Mouse (Mus musculus): ENCODE measurements around the gene Selenoo. TPM values are rescaled to one million over a fixed set of nuclear protein-coding genes. Genes with fewer than 3 reads are reported as not detected.

The Selenoo gene
- polyA plus RNA-seq, 1 experiment from 2014 or later = 8.4 TPM

GRCm38 (mm10) chr15:89097450-89097849, 8.6 kb downstream of the Selenoo start:
- no peak overlapping the region for H3K27ac ChIP-seq
- H3K79me2 ChIP-seq (ENCODE audit: inconsistent target) = no peaks in the 10 kb centered on the region
- peaks cover 93% of the 10 kb centered on the region for H3K36me3 ChIP-seq (ENCODE audit: inconsistent target)
- no peak overlapping the region for H3K4me3 ChIP-seq (ENCODE audit: inconsistent target)
- 98% methylated on average over 5 of the region's 5 CpGs for WGBS (ENCODE audit: missing documents)

GRCm38 (mm10) chr15:89098616-89099015, 9.7 kb downstream of the Selenoo start:
- WGBS (ENCODE audit: missing documents) = 93% methylated on average over 7 of the region's 7 CpGs
- Histone ChIP-seq H3K79me2 (ENCODE audit: inconsistent target) (no peaks in the 10 kb centered on the region), H3K27ac (no peak overlapping the region), H3K36me3 (ENCODE audit: inconsistent target) (peaks cover 88% of the 10 kb centered on the region), H3K4me3 (ENCODE audit: inconsistent target) (no peak overlapping the region)

- 95% methylated on average over 11 of the region's 12 CpGs for WGBS (ENCODE audit: missing documents)
- Histone ChIP-seq H3K36me3 (ENCODE audit: inconsistent target) (peaks cover 86% of the 10 kb centered on the region), H3K4me3 (ENCODE audit: inconsistent target) (no peak overlapping the region), H3K27ac (no peak overlapping the region), H3K79me2 (ENCODE audit: inconsistent target) (no peaks in the 10 kb centered on the region)
Observed at GRCm38 (mm10) chr15:89100823-89101222, 11.9 kb downstream of the Selenoo start.

- Histone ChIP-seq H3K36me3 (ENCODE audit: inconsistent target) (peaks cover 87% of the 10 kb centered on the region), H3K4me3 (ENCODE audit: inconsistent target) (no peak overlapping the region), H3K79me2 (ENCODE audit: inconsistent target) (no peaks in the 10 kb centered on the region), H3K27ac (no peak overlapping the region)
- WGBS (ENCODE audit: missing documents) = 86% methylated on average over 5 of the region's 5 CpGs
Observed at GRCm38 (mm10) chr15:89102646-89103045, 13.8 kb downstream of the Selenoo start.

- Histone ChIP-seq H3K4me3 (ENCODE audit: inconsistent target) (no peak overlapping the region), H3K36me3 (ENCODE audit: inconsistent target) (peaks cover 87% of the 10 kb centered on the region), H3K27ac (no peak overlapping the region), H3K79me2 (ENCODE audit: inconsistent target) (no peaks in the 10 kb centered on the region)
- WGBS (ENCODE audit: missing documents) = 96% methylated on average over 10 of the region's 10 CpGs
Observed at GRCm38 (mm10) chr15:89103921-89104320, 15.0 kb downstream of the Selenoo start.

GRCm38 (mm10) chr15:89104425-89104824, 15.5 kb downstream of the Selenoo start:
- no peak overlapping the region for H3K4me3 ChIP-seq (ENCODE audit: inconsistent target)
- no peak overlapping the region for H3K27ac ChIP-seq
- no peaks in the 10 kb centered on the region for H3K79me2 ChIP-seq (ENCODE audit: inconsistent target)
- peaks cover 86% of the 10 kb centered on the region for H3K36me3 ChIP-seq (ENCODE audit: inconsistent target)
- 100% methylated on average over 6 of the region's 8 CpGs for WGBS (ENCODE audit: missing documents)

GRCm38 (mm10) chr15:89106073-89106472, 17.2 kb downstream of the Selenoo start:
- 95% methylated on average over 13 of the region's 13 CpGs for WGBS (ENCODE audit: missing documents)
- no peak overlapping the region for H3K27ac ChIP-seq
- H3K4me3 ChIP-seq (ENCODE audit: inconsistent target) = no peak overlapping the region
- H3K79me2 ChIP-seq (ENCODE audit: inconsistent target) = no peaks in the 10 kb centered on the region
- peaks cover 86% of the 10 kb centered on the region for H3K36me3 ChIP-seq (ENCODE audit: inconsistent target)

GRCm38 (mm10) chr15:89106976-89107375, 18.1 kb downstream of the Selenoo start:
- Histone ChIP-seq H3K4me3 (ENCODE audit: inconsistent target) (no peak overlapping the region), H3K36me3 (ENCODE audit: inconsistent target) (peaks cover 86% of the 10 kb centered on the region), H3K27ac (no peak overlapping the region), H3K79me2 (ENCODE audit: inconsistent target) (no peaks in the 10 kb centered on the region)
- WGBS (ENCODE audit: missing documents) = 100% methylated on average over 1 of the region's 1 CpGs

GRCm38 (mm10) chr15:89110147-89110546, 21.3 kb downstream of the Selenoo start:
- Histone ChIP-seq H3K4me3 (ENCODE audit: inconsistent target) (no peak overlapping the region), H3K36me3 (ENCODE audit: inconsistent target) (peaks cover 81% of the 10 kb centered on the region), H3K27ac (no peak overlapping the region), H3K79me2 (ENCODE audit: inconsistent target) (no peaks in the 10 kb centered on the region)
- 95% methylated on average over 9 of the region's 9 CpGs for WGBS (ENCODE audit: missing documents)

GRCm38 (mm10) chr15:89118007-89118406, 29.1 kb downstream of the Selenoo start:
- Histone ChIP-seq H3K27ac (no peak overlapping the region), H3K36me3 (ENCODE audit: inconsistent target) (peaks cover 25% of the 10 kb centered on the region; the same call in 1 of the 2 replicates), H3K4me3 (ENCODE audit: inconsistent target) (no peak overlapping the region), H3K79me2 (ENCODE audit: inconsistent target) (peaks cover 42% of the 10 kb centered on the region)

GRCm38 (mm10) chr15:89122649-89123366, 33.9 kb downstream of the Selenoo start, which contains the start of gene Tubgcp6:
Tubgcp6 (minus strand) TSS chr15:89123112.
- H3K27ac ChIP-seq = peak within 1 kb of the TSS; percentile 21; the same call in 1 of the 2 replicates
- H3K79me2 ChIP-seq (ENCODE audit: inconsistent target) = peaks cover 37% of the 10 kb centered on the region
- H3K4me3 ChIP-seq (ENCODE audit: inconsistent target) = peak within 1 kb of the TSS; percentile 89
- H3K36me3 ChIP-seq (ENCODE audit: inconsistent target) = 0 out of 2 replicates have a peak, but pooled peaks cover 3% of the 10 kb centered on the region
- 1% methylated on average over 47 of the region's 47 CpGs for WGBS (ENCODE audit: missing documents)

- no peak overlapping the region for H3K27ac ChIP-seq
- WGBS (ENCODE audit: missing documents) = 88% methylated on average over 11 of the region's 11 CpGs
- H3K36me3 ChIP-seq (ENCODE audit: inconsistent target) = 0 out of 2 replicates have a peak, but pooled peaks cover 3% of the 10 kb centered on the region
- peaks cover 36% of the 10 kb centered on the region for H3K79me2 ChIP-seq (ENCODE audit: inconsistent target)
- H3K4me3 ChIP-seq (ENCODE audit: inconsistent target) = peak overlapping the region; percentile 89; the same call in 1 of the 2 replicates
Observed at GRCm38 (mm10) chr15:89123595-89123994, 34.7 kb downstream of the Selenoo start.

- 95% methylated on average over 3 of the region's 3 CpGs for WGBS (ENCODE audit: missing documents)
- Histone ChIP-seq H3K4me3 (ENCODE audit: inconsistent target) (no peak overlapping the region), H3K36me3 (ENCODE audit: inconsistent target) (0 out of 2 replicates have a peak, but pooled peaks cover 3% of the 10 kb centered on the region), H3K79me2 (ENCODE audit: inconsistent target) (peaks cover 35% of the 10 kb centered on the region), H3K27ac (no peak overlapping the region)
Observed at GRCm38 (mm10) chr15:89124312-89124711, 35.4 kb downstream of the Selenoo start.

GRCm38 (mm10) chr15:89125351-89125750, 36.5 kb downstream of the Selenoo start:
- no peak overlapping the region for H3K4me3 ChIP-seq (ENCODE audit: inconsistent target)

GRCm38 (mm10) chr15:89126622-89127021, 37.7 kb downstream of the Selenoo start:
- Histone ChIP-seq H3K36me3 (ENCODE audit: inconsistent target) (no peaks in the 10 kb centered on the region), H3K4me3 (ENCODE audit: inconsistent target) (no peak overlapping the region), H3K27ac (no peak overlapping the region), H3K79me2 (ENCODE audit: inconsistent target) (peaks cover 12% of the 10 kb centered on the region)
- 98% methylated on average over 8 of the region's 8 CpGs for WGBS (ENCODE audit: missing documents)

More at GRCm38 (mm10) chr15:89125351-89125750, 36.5 kb downstream of the Selenoo start:
- H3K79me2 ChIP-seq (ENCODE audit: inconsistent target) = peaks cover 25% of the 10 kb centered on the region
- H3K36me3 ChIP-seq (ENCODE audit: inconsistent target) = no peaks in the 10 kb centered on the region
- WGBS (ENCODE audit: missing documents) = 94% methylated on average over 9 of the region's 9 CpGs
- no peak overlapping the region for H3K27ac ChIP-seq
